Mouse (Mus musculus) spleen, postnatal 10 days (tissue): ENCODE results near the gene Nup205.
"Not testable (repeated sequence)": the region's sequence is repeated elsewhere in the genome, so short reads cannot be mapped to it uniquely, and the experiment has no call there.

Experiments
- DNase-seq, 2 experiments: peaks; one replicate each; pipeline ENCODE4 v3.0.0; 2021 to 2022; ENCODE audit warnings: low spot score in 2 of 2

Gene Nup205

GRCm38 (mm10) chr6:35176979-35177649, at the start of gene Nup205:
TSS of gene Nup205 (plus strand) at chr6:35177421.
- peak; percentile 88 for DNase-seq

DNA sequence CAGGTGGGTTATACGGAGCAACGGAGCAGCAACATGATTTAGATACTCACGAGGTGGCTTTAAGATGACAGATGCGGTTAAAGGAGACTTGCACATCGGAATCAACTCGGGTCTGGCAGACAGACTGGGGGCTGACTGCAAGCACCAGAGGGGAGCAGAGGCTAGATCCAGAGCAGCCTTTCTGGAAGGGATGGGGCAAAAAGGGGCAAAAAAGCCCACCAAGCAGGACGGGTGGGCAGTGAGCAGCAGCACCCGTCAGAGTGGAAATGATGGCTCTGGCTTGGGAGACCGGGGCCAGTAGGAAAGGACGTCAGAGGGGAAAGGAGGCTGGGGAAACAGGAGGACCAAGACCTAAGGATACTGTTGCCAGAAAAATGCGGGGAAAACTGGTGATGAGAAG, 44.4 kb upstream of the Nup205 start:
- peak in 1 of 2 experiments; percentile 55 for DNase-seq

DNA sequence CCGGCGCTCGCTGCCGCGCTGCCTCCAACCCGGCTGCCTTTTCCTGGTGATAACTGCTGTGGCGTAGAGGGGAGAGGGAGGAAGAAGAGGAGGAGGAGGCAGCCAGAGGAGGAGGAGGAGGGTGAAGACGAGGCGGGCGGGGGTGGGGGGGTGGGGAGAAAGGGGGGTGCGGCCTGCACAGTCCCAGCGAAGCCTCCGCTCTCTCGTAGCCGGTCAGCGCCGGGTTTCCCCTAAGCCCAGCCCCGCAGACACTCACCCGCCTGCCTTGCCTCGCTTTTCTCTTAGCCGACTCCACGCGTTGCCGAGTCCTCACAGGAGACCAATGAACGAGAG, 44.0 kb upstream of the Nup205 start:
- no peak for DNase-seq

- peak; percentile 96 to 99 for DNase-seq
Observed at GRCm38 (mm10) chr6:35133579-35134488, 43.4 kb upstream of the Nup205 start, which contains the start of gene Cnot4. TSS of gene Cnot4 (minus strand) at chr6:35133724.

DNA sequence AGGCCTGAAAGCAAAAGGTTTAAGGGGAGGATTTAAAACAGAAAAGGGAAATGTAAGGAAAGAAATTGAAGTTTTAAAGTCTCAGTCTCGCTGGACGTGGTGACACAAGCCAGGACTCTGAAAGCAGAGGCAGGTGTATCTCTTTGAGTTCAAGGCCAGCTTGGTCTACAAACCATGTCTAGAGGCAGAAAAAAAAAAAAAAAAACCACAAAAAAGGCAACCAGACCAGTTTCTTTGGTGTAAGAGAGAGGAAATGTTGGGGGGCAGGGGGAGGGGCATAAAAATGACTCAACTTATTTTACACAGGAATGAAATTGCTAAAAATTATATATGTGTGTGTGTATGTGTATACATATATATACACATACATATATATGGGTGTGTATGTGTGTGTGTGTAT, 42.4 kb upstream of the Nup205 start:
- DNase-seq, result no peak

- DNase-seq, result no peak
Observed at GRCm38 (mm10) chr6:35140351-35140750, 36.9 kb upstream of the Nup205 start.

DNA sequence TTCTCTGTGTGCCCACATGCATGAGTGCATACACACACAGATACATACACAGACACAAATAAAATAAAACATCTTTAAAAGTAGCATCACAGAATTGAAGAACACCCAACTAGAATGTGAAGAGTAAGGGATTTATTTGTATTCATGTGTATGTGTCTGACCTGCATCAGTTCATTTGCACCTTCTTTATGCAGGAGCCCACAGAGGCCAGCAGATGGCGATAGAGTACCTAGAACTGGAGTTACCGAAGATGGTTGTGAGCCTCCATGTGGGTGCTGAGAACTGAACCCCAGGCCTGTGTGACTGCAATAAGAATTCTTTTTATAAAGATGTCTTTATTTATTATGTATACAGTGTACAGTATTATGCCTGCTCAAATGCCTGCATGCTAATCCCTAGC, 31.7 kb upstream of the Nup205 start:
- DNase-seq, result no peak

GRCm38 (mm10) chr6:35147726-35148422, 29.3 kb upstream of the Nup205 start:
- no peak for DNase-seq

DNA sequence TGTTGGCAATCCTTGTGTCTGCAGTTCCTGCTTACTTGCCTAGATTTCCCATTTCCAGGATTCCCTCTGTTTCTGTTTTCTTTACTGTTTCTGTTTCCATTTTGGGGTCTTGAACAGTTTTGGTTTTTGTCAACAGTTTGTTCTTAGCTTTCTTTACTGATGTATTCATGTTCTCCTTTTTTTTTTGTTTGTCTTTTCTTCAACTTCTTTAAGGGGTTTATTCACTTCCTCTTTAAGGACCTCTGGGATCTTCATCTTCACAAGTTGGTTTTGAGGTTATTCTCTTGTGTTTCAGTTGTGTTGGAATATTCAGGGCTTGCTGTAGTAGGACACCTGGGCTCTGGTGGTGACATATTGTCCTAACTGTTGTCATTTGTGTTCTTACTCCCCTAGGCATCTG, 22.7 kb upstream of the Nup205 start:
- no peak for DNase-seq

- no peak for DNase-seq
Observed at GRCm38 (mm10) chr6:35169250-35169649, 8.0 kb upstream of the Nup205 start.

- not testable (repeated sequence) for DNase-seq
Observed at GRCm38 (mm10) chr6:35172028-35172427, 5.2 kb upstream of the Nup205 start.

DNA sequence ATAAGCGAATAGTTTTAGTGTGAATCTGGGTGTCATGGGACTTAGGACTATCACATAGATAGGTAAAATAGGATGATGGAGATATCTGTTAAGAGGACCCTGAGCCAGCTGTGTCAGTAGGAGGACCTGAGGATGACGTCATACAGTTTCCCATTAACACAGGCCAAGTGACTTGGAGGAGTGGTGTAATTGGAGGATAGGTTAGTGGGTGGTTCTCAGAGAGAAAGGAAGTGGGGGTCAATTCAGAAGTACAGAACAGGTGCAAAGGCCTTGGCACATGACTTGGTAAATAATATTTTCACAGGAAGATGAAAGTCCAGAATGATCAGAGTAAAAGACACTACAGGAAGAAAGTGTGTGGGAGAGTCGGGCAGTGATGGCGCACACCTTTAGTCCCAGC, 4.0 kb upstream of the Nup205 start:
- DNase-seq, result no peak

GRCm38 (mm10) chr6:35177650-35178272, 540 bp downstream of the Nup205 start:
- peak; percentile 62 to 67 for DNase-seq

DNA sequence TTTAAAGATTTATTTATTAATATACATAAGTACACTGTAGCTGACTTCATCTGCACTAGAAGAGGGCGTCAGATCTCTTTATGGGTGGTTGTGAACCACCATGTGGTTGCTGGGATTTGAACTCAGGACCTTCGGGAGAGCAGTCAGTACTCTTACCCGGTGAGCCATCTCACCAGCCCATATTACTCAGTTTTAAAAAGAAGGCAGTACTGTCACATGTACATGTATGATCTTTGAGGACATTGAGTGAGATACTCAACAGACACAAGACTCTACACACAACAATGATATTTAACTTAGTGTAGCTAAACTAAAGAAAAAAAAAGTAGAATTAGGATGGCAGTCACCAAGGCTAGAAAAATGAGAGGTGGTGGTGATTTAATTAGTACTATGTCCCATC, 2.1 kb downstream of the Nup205 start:
- DNase-seq, result not testable (repeated sequence)

GRCm38 (mm10) chr6:35184781-35185180, 7.6 kb downstream of the Nup205 start:
- no peak for DNase-seq

GRCm38 (mm10) chr6:35191198-35191597, 14.0 kb downstream of the Nup205 start:
- no peak for DNase-seq

- DNase-seq, result no peak
Observed at GRCm38 (mm10) chr6:35225696-35226095, 48.5 kb downstream of the Nup205 start.

- DNase-seq, result no peak
Observed at GRCm38 (mm10) chr6:35229415-35229814, 52.2 kb downstream of the Nup205 start.

GRCm38 (mm10) chr6:35236108-35236785, 59.0 kb downstream of the Nup205 start:
- no peak for DNase-seq

- no peak for DNase-seq
Observed at GRCm38 (mm10) chr6:35243252-35243651, 66.0 kb downstream of the Nup205 start.

DNA sequence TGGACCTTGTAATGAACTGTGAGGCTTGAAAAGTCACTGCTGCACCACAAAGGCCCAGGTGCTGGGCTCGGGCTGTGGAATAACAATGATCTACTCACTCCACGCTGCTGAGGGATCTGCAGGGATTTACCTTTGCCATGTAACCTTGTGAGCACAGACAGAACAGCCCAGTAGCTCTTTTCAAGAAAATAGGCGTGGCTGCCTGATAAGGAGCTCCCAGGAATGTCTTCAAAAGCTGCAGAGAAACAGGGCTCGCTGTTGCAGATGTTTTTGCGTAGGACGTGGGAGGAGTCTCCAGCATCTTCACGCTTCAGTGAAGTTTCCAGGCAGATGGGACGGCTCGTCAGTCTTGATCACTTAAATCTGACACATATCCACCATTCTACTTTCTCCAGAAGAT, 66.8 kb downstream of the Nup205 start:
- no peak for DNase-seq
